Mouse (Mus musculus): Measurements from ENCODE around the gene Dop1b. TPM values are rescaled to one million over a fixed set of nuclear protein-coding genes. Genes with fewer than 3 reads are reported as not detected.
A peak's percentile ranks its signal among the peaks of the same experiment; 100 is the strongest.
"Not testable (repeated sequence)": the region's sequence is repeated elsewhere in the genome, so short reads cannot be mapped to it uniquely, and the experiment has no call there.

The Dop1b gene
- polyA plus RNA-seq, 1 experiment from 2014 or later, result 15.6 TPM

DNA sequence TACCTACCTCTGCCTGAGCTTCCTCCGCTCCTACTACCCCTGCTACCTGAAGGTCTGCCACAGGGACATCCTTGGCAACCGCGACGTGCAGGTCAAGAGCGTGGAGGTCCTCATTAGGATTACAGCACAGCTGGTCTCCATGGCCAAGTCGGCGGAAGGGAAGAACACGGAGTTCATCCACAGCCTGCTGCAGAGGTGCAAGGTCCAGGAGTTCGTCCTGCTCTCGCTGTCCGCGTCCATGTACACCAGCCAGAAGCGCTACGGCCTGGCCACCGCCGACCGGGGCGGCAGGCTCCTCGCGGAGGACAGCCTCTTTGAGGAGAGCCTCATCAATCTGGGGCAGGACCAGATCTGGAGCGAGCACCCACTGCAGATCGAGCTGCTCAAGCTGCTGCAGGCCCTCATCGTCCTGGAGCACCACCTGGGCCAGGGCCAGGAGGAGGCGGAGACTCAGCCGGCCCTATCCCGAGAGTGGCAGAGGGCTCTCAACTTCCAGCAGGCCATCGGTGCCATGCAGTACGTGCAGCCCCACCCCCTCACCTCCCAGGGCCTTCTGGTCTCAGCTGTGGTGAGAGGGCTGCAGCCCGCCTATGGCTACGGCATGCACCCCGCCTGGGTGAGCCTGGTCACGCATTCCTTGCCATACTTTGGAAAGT, 58.7 kb downstream of the Dop1b start:
- Histone ChIP-seq H3K27ac (ENCODE audit: low read depth) (no peak overlapping the region), H3K9me3 (ENCODE audit: control insufficient read depth, low read length) (no peaks in the 10 kb centered on the region), H3K36me3 (ENCODE audit: control insufficient read depth, insufficient read depth, low read length) (0 out of 2 replicates have a peak, but pooled peaks cover 3% of the 10 kb centered on the region), H3K9ac (ENCODE audit: low read length) (0 out of 2 replicates have a peak overlapping the region, but pooled peaks have one; percentile 3), H3K27me3 (replicated peaks; ENCODE audit: control insufficient read depth, insufficient read depth, low read length) (no peaks in the 10 kb centered on the region), H3K4me2 (ENCODE audit: low read length) (no peak overlapping the region), H3K4me3 (ENCODE audit: low read depth, low read length) (no peak overlapping the region), H3K4me1 (replicated peaks; ENCODE audit: control insufficient read depth, insufficient read depth, low read length) (no peaks in the 10 kb centered on the region)
- 69% methylated on average over 32 of the region's 32 CpGs for WGBS
- no peak for DNase-seq (ENCODE audit: low spot score)
- peak; percentile 64 for ATAC-seq (replicated peaks; ENCODE audit: low FRiP score, low TSS enrichment, low read depth)

DNA sequence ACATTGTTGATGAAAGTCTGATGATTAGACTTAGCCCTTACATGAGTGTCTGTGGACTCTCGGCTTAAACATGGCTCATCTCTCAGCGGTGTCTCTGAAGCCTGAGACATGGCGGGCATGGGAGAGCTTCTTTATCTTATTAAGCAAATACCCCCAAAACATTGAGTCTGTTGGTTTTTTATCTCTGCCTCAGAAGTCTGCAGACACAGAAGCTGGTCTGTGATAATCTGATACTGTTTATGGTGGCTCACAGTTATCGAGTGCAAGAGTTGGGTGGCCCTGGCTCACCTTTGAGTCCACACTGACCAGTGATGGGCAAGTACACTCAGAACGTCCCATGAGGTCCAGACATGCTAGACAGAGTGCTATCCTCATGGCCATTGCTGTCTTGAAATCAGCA, 63.0 kb downstream of the Dop1b start:
- no peak overlapping the region for H3K9ac ChIP-seq (ENCODE audit: low read length)
- no peak for ATAC-seq (replicated peaks; ENCODE audit: low FRiP score, low TSS enrichment, low read depth)
- no peak overlapping the region for H3K4me2 ChIP-seq (ENCODE audit: low read length)
- no peak for DNase-seq (ENCODE audit: low spot score)
- H3K27me3 ChIP-seq (replicated peaks; ENCODE audit: control insufficient read depth, insufficient read depth, low read length), result no peaks in the 10 kb centered on the region
- peaks cover 9% of the 10 kb centered on the region; the same call in 1 of the 2 replicates for H3K36me3 ChIP-seq (ENCODE audit: control insufficient read depth, insufficient read depth, low read length)
- 77% methylated on average over 5 of the region's 5 CpGs for WGBS
- no peak overlapping the region for H3K27ac ChIP-seq (ENCODE audit: low read depth)
- no peaks in the 10 kb centered on the region for H3K4me1 ChIP-seq (replicated peaks; ENCODE audit: control insufficient read depth, insufficient read depth, low read length)
- H3K4me3 ChIP-seq (ENCODE audit: low read depth, low read length), result no peak overlapping the region
- no peaks in the 10 kb centered on the region for H3K9me3 ChIP-seq (ENCODE audit: control insufficient read depth, low read length)

DNA sequence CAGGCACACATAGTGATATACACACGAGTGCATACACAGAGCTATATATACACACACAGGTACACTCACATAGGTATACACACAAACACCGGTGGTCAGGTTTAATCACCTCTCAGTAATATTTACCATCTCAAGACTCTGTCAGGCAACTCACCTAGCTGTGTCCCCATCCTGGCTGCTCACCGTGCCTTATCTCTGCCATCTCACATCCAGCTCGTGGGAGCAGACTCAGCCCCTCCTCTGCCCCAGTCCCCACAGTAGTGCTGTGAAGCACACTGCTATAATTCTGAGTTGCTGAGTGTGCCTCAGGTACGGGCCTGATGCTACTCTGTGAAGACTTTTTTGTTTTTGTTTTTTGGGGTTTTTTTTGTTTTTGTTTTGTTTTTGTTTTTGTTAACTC, 64.8 kb downstream of the Dop1b start:
- ATAC-seq (replicated peaks; ENCODE audit: low FRiP score, low TSS enrichment, low read depth), result no peak
- Histone ChIP-seq H3K4me2 (ENCODE audit: low read length) (no peak overlapping the region), H3K4me1 (replicated peaks; ENCODE audit: control insufficient read depth, insufficient read depth, low read length) (no peaks in the 10 kb centered on the region), H3K36me3 (ENCODE audit: control insufficient read depth, insufficient read depth, low read length) (peaks cover 6% of the 10 kb centered on the region), H3K4me3 (ENCODE audit: low read depth, low read length) (no peak overlapping the region), H3K9ac (ENCODE audit: low read length) (no peak overlapping the region), H3K27me3 (replicated peaks; ENCODE audit: control insufficient read depth, insufficient read depth, low read length) (no peaks in the 10 kb centered on the region), H3K9me3 (ENCODE audit: control insufficient read depth, low read length) (no peaks in the 10 kb centered on the region), H3K27ac (ENCODE audit: low read depth) (no peak overlapping the region)
- DNase-seq (ENCODE audit: low spot score), result no peak
- WGBS, result 69% methylated on average over 5 of the region's 5 CpGs

DNA sequence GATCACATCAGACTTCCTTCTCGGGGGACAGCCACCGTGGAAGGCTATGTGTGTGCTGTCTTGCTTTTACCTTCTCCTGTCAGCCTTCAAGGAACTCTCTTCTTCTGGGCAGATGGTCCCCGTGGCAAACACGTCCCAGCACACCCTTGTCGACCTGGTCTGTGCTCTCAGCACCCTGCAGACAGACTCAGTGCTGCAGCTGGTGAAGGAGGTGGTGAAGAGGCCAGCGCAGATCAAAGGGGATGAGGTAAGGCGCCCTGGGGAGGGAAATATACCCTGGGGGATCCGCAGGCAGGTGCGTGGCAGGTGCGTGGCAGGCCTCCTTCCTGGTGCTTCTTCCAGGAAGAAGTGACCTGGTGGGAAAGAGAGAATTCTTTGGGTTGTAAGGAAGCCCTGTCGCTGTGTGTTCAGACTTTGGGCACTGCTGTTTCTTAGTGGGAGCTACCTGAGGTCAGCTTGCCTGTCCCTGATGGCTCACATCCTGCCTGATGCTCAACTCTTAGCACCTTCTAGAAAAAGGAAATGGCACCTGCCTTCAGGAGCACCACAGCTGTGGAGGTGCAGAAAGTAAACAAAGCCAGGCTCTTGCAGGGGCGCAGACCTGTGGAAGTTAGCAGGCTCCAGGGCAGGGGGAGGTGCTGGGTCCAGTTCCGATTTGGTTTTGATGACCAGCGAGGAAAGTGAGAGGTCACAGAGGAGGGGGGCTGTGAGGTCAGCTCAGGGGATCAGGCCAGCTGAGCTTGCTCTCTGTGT, 65.7 kb downstream of the Dop1b start:
- Histone ChIP-seq H3K27ac (ENCODE audit: low read depth) (no peak overlapping the region), H3K36me3 (ENCODE audit: control insufficient read depth, insufficient read depth, low read length) (peaks cover 6% of the 10 kb centered on the region), H3K9ac (ENCODE audit: low read length) (no peak overlapping the region), H3K4me1 (replicated peaks; ENCODE audit: control insufficient read depth, insufficient read depth, low read length) (no peaks in the 10 kb centered on the region), H3K27me3 (replicated peaks; ENCODE audit: control insufficient read depth, insufficient read depth, low read length) (no peaks in the 10 kb centered on the region), H3K4me2 (ENCODE audit: low read length) (no peak overlapping the region), H3K4me3 (ENCODE audit: low read depth, low read length) (no peak overlapping the region), H3K9me3 (ENCODE audit: control insufficient read depth, low read length) (no peaks in the 10 kb centered on the region)
- ATAC-seq (replicated peaks; ENCODE audit: low FRiP score, low TSS enrichment, low read depth) (no peak), DNase-seq (ENCODE audit: low spot score) (no peak)
- 46% methylated on average over 14 of the region's 14 CpGs for WGBS

DNA sequence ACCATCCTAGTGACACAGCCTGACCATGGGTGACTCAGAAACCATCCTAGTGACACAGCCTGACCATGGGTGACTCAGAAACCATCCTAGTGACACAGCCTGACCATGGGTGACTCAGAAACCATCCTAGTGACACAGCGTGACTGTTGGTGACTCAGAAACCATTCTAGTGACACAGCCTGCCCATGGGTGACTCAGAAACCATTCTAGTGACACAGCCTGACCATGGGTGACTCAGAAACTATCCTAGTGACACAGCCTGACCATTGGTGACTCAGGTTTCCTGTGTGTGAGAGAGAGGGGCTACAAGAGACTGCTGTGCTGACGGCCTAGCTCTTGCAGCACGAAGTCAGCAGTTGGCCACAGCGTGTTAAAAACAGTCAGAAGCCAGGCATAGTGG, 66.7 kb downstream of the Dop1b start:
- H3K4me3 ChIP-seq (ENCODE audit: low read depth, low read length); H3K27me3 ChIP-seq (replicated peaks; ENCODE audit: control insufficient read depth, insufficient read depth, low read length); H3K36me3 ChIP-seq (ENCODE audit: control insufficient read depth, insufficient read depth, low read length); H3K4me1 ChIP-seq (replicated peaks; ENCODE audit: control insufficient read depth, insufficient read depth, low read length); H3K9me3 ChIP-seq (ENCODE audit: control insufficient read depth, low read length); DNase-seq (ENCODE audit: low spot score); ATAC-seq (replicated peaks; ENCODE audit: low FRiP score, low TSS enrichment, low read depth); H3K9ac ChIP-seq (ENCODE audit: low read length); H3K4me2 ChIP-seq (ENCODE audit: low read length); H3K27ac ChIP-seq (ENCODE audit: low read depth): not testable (repeated sequence)
- 85% methylated on average over 4 of the region's 4 CpGs for WGBS

DNA sequence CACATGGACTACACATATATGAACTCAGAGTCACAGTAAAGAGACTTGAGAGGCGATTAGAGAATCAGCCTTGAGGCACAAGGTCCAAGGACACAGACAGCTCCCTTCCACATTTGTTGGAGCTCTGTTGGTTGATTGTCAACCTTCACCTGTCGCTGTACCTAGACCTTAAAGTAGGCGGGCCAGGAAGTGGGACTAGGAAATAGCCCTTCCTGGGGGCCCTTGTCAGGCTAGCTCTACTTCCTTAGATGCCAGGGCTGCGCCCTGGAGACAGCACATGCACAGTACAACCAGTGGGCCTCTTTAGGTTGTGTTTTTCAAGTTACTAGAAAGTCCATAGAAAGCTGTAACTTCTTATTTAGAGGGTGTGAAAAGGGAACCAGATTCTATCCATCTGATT, 67.8 kb downstream of the Dop1b start:
- no peaks in the 10 kb centered on the region for H3K4me1 ChIP-seq (replicated peaks; ENCODE audit: control insufficient read depth, insufficient read depth, low read length)
- peaks cover 6% of the 10 kb centered on the region for H3K36me3 ChIP-seq (ENCODE audit: control insufficient read depth, insufficient read depth, low read length)
- no peak overlapping the region for H3K4me3 ChIP-seq (ENCODE audit: low read depth, low read length)
- DNase-seq (ENCODE audit: low spot score) (no peak), ATAC-seq (replicated peaks; ENCODE audit: low FRiP score, low TSS enrichment, low read depth) (no peak)
- H3K9me3 ChIP-seq (ENCODE audit: control insufficient read depth, low read length), result peaks cover 4% of the 10 kb centered on the region; the same call in 1 of the 2 replicates
- no peak overlapping the region for H3K27ac ChIP-seq (ENCODE audit: low read depth)
- WGBS, result 81% methylated on average over 4 of the region's 4 CpGs
- no peaks in the 10 kb centered on the region for H3K27me3 ChIP-seq (replicated peaks; ENCODE audit: control insufficient read depth, insufficient read depth, low read length)
- no peak overlapping the region for H3K4me2 ChIP-seq (ENCODE audit: low read length)
- H3K9ac ChIP-seq (ENCODE audit: low read length), result no peak overlapping the region

DNA sequence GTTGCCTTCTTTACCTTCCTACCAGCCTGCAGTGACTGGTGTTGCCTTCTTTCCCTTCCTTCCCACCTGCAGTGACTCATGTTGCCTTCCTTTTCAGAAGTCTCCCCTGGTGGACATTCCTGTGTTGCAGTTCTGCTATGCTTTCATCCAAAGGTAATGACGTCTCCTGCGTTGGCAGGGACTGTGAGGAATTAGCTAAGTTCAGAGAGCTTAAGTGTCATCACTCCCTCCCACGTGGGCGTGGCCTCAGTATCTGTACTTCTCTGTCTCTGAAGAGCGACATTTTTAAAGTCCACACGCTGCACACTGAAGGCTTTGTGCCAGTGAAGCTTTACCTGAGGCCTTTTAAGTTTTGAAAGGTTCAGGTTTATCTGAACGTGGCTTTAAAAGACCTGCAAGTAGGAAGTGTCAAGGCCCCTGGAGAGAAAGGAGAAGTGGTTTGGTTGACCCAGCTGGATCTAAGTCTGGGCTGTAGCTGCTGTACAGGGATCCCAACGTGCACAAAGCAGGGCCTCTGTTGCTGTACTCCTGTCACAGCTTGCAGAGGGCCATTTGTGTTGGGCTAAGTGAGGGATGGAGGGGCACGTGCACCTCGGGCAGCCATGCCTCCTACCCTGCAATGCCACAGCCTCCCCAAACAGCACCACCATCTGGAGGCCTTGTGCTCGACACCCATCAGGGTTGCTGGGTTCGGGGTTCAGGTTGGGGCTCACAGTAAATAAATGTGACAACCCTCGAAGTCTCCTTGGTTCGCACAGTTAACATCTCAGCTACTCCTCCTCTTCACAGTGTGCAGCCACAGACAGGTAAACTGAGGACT, 69.2 kb downstream of the Dop1b start:
- H3K4me3 ChIP-seq (ENCODE audit: low read depth, low read length), result no peak overlapping the region
- ATAC-seq (replicated peaks; ENCODE audit: low FRiP score, low TSS enrichment, low read depth) (no peak), DNase-seq (ENCODE audit: low spot score) (no peak)
- H3K9me3 ChIP-seq (ENCODE audit: control insufficient read depth, low read length), result peaks cover 4% of the 10 kb centered on the region; the same call in 1 of the 2 replicates
- H3K4me2 ChIP-seq (ENCODE audit: low read length), result no peak overlapping the region
- no peaks in the 10 kb centered on the region for H3K27me3 ChIP-seq (replicated peaks; ENCODE audit: control insufficient read depth, insufficient read depth, low read length)
- no peak overlapping the region for H3K9ac ChIP-seq (ENCODE audit: low read length)
- H3K27ac ChIP-seq (ENCODE audit: low read depth), result no peak overlapping the region
- peaks cover 6% of the 10 kb centered on the region for H3K36me3 ChIP-seq (ENCODE audit: control insufficient read depth, insufficient read depth, low read length)
- H3K4me1 ChIP-seq (replicated peaks; ENCODE audit: control insufficient read depth, insufficient read depth, low read length), result no peaks in the 10 kb centered on the region
- 61% methylated on average over 14 of the region's 14 CpGs for WGBS

DNA sequence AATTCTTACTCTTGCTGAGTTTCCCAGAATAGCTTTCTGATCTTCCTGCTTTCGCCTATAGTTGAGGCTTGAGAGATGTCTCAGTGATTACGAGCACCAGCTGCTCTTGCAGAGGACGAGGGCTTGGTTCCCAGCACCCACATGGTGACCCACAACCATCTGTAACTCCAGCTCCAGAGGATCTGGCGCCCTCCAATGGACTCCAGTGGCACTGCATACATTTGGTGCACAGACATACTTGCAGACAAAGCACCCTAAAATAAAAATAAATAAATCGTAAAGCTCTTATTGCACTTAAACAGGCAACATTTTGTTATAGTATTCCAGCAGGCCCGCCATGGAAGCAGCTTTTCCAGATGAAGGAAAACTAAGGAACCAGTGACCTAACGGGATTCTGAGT, 72.5 kb downstream of the Dop1b start:
- Histone ChIP-seq H3K36me3 (ENCODE audit: control insufficient read depth, insufficient read depth, low read length) (no peaks in the 10 kb centered on the region; the same call in 1 of the 2 replicates), H3K4me1 (replicated peaks; ENCODE audit: control insufficient read depth, insufficient read depth, low read length) (no peaks in the 10 kb centered on the region), H3K27me3 (replicated peaks; ENCODE audit: control insufficient read depth, insufficient read depth, low read length) (no peaks in the 10 kb centered on the region), H3K27ac (ENCODE audit: low read depth) (no peak overlapping the region), H3K4me2 (ENCODE audit: low read length) (no peak overlapping the region), H3K4me3 (ENCODE audit: low read depth, low read length) (no peak overlapping the region), H3K9me3 (ENCODE audit: control insufficient read depth, low read length) (peaks cover 4% of the 10 kb centered on the region; the same call in 1 of the 2 replicates), H3K9ac (ENCODE audit: low read length) (no peak overlapping the region)
- WGBS, result 92% methylated on average over 7 of the region's 7 CpGs
- DNase-seq (ENCODE audit: low spot score) (no peak), ATAC-seq (replicated peaks; ENCODE audit: low FRiP score, low TSS enrichment, low read depth) (no peak)
